Mouse (Mus musculus) neural tube, embryonic 11.5 days (tissue): ENCODE results near the gene Bpi. TPM values are rescaled to one million over a fixed set of nuclear protein-coding genes. Genes with fewer than 3 reads are reported as not detected.

Experiments
- ATAC-seq: fragments of 200-750 bp; cut with Nextera tagmentation; 2 replicates; pipeline ENCODE4 v1.8.0; 2017; ENCODE audit warnings: moderate number of reproducible peaks, mild to moderate bottlenecking, moderate TSS enrichment, moderate library complexity; ENCODE audit not compliant: insufficient read depth, low FRiP score, low TSS enrichment
- DNase-seq: peaks from one replicate; pipeline ENCODE4 v3.0.0-alpha.2; 2015; ENCODE audit warnings: low spot score
- H3K27ac ChIP-seq: fragments of 300-500 bp; sonication (generic); 2 replicates; pipeline ENCODE4 v1.5.1; 2014; ENCODE audit warnings: low read depth, mild to moderate bottlenecking, low read length
- H3K27me3 ChIP-seq: fragments of 300-500 bp; sonication (generic); 2 replicates; pipeline ENCODE4 v1.6.1; 2014; ENCODE audit warnings: mild to moderate bottlenecking, low read length, mixed read lengths; ENCODE audit not compliant: control insufficient read depth, insufficient read depth
- H3K36me3 ChIP-seq: fragments of 300-500 bp; sonication (generic); 2 replicates; pipeline ENCODE4 v1.6.1; 2014; ENCODE audit warnings: mild to moderate bottlenecking, low read length, moderate library complexity, mixed read lengths; ENCODE audit not compliant: control insufficient read depth, insufficient read depth
- H3K4me1 ChIP-seq: fragments of 300-500 bp; sonication (generic); 2 replicates; pipeline ENCODE4 v1.6.1; 2014; ENCODE audit warnings: low read length, mixed read lengths; ENCODE audit not compliant: control insufficient read depth, insufficient read depth
- H3K4me2 ChIP-seq: fragments of 300-500 bp; sonication (generic); 2 replicates; pipeline ENCODE4 v1.6.1; 2014; ENCODE audit warnings: low read depth, mild to moderate bottlenecking, moderate library complexity
- H3K4me3 ChIP-seq: fragments of 300-500 bp; sonication (generic); 2 replicates; pipeline ENCODE4 v1.5.1; 2014; ENCODE audit warnings: low read depth, low read length
- H3K9ac ChIP-seq: fragments of 300-500 bp; sonication (generic); 2 replicates; pipeline ENCODE4 v1.6.1; 2014; ENCODE audit warnings: mild to moderate bottlenecking, low read length
- H3K9me3 ChIP-seq: fragments of 300-500 bp; sonication (generic); 2 replicates; pipeline ENCODE4 v1.6.1; 2016; ENCODE audit warnings: low read length; ENCODE audit not compliant: control insufficient read depth
- WGBS: fragments of 180-500 bp; shearing (Covaris S2); extraction: QIAGEN DNeasy Blood & Tissue Kit; methylation state at CpG from one replicate; pipeline ENCODE4 v1.1.7; 2014; 5-methylcytosine and 5-hydroxymethylcytosine counted together
- polyA plus RNA-seq: library from polyadenylated mRNA; unstranded; fragments of >200 nt; fragmentation: Nextera tagmentation; extraction: Ambion mirVana; gene quantifications from 2 replicates; pipeline ENCODE4 v1.2.1, GENCODE M21; 2014

The Bpi gene
- polyA plus RNA-seq, 1 experiment from 2014 or later = not detected

DNA sequence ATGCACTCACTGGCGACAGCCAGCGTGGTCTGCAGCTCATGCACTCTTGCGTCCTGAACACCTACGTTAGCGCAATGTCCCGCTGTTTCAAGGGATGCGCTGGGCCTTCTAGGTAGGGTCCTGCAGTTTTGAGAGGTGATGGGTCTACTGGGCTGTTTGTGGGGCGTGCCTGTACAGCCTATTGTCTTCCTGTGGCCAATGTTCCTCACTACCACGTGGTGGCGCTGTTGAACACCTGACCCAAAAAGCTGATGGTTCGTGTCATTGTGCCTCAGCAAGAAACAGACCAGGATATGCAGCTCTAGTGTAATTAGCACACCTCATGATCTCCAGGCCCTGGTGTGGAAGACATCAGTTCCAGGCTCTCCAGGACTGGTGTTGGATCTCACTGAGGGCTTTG lies 26.7 kb downstream of the Bpi start:
- DNase-seq (peak; percentile 71), ATAC-seq (no peak)
- Histone ChIP-seq H3K36me3 (no peaks in the 10 kb centered on the region), H3K4me1 (no peaks in the 10 kb centered on the region; the same call in 1 of the 2 replicates), H3K9ac (no peak overlapping the region), H3K27ac (no peak overlapping the region), H3K27me3 (no peaks in the 10 kb centered on the region), H3K4me3 (no peak overlapping the region), H3K9me3 (no peaks in the 10 kb centered on the region), H3K4me2 (no peak overlapping the region)
- 13% methylated on average over 11 of the region's 11 CpGs for WGBS

DNA sequence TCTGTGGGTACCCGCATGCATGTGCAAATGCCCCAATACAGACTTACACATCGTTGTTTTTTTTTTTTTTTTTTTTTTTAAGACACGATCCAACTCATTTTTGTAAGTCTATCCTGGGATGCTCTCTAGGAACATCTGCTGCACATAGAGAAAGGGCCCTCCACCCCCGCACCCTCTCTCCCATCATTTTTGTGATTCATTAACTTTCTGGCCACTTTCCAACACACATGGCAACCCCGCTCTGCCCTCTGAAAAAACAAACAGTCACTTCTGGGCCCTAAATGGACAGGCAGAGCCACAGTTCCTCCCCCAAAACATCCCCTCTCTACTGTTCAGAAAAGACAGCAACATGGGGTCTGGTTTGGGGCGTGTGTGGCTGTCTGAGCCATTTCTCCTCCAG lies 27.8 kb downstream of the Bpi start:
- H3K36me3 ChIP-seq = no peaks in the 10 kb centered on the region
- DNase-seq (no peak), ATAC-seq (no peak)
- no peaks in the 10 kb centered on the region for H3K9me3 ChIP-seq
- H3K27ac ChIP-seq = no peak overlapping the region
- WGBS = 67% methylated on average over 6 of the region's 6 CpGs
- H3K9ac ChIP-seq = no peak overlapping the region
- H3K27me3 ChIP-seq = no peaks in the 10 kb centered on the region
- H3K4me3 ChIP-seq = no peak overlapping the region
- H3K4me1 ChIP-seq = no peaks in the 10 kb centered on the region; the same call in 1 of the 2 replicates
- no peak overlapping the region for H3K4me2 ChIP-seq

DNA sequence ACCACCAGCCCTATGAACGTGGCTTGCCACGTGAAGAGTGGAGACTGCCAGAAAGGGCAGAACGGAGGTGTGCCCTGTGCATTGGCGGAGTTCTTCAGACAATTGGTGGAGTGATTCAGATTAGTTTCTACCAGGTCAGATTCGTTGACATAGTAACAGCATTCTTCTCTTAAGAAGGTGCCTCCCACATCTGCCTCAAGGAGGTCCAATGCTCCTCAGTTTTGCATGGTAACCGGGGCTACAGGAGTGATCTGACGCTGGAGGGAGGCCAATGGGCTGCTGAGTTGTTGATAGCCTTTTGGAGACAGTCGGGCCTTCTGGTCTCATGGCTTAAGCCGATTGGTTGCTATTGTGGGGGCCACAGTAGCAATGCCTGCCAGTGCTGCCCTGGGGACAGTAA lies 37.8 kb downstream of the Bpi start:
- H3K36me3 ChIP-seq = no peaks in the 10 kb centered on the region
- 80% methylated on average over 9 of the region's 9 CpGs for whole genome bisulfite sequencing
- H3K4me1 ChIP-seq = no peaks in the 10 kb centered on the region
- H3K9ac ChIP-seq = no peak overlapping the region
- H3K9me3 ChIP-seq = no peaks in the 10 kb centered on the region
- DNase-seq (no peak), ATAC-seq (no peak)
- no peaks in the 10 kb centered on the region for H3K27me3 ChIP-seq
- H3K4me2 ChIP-seq = no peak overlapping the region
- H3K4me3 ChIP-seq = no peak overlapping the region
- no peak overlapping the region for H3K27ac ChIP-seq

- H3K9me3 ChIP-seq = no peaks in the 10 kb centered on the region
- no peak for DNase-seq
- no peak overlapping the region for H3K9ac ChIP-seq
- H3K4me2 ChIP-seq = no peak overlapping the region
- ATAC-seq = no peak
- 86% methylated on average over 3 of the region's 3 CpGs for WGBS
- no peaks in the 10 kb centered on the region for H3K36me3 ChIP-seq
- no peaks in the 10 kb centered on the region for H3K4me1 ChIP-seq
- H3K27ac ChIP-seq = no peak overlapping the region
- H3K4me3 ChIP-seq = no peak overlapping the region
- no peaks in the 10 kb centered on the region for H3K27me3 ChIP-seq
Observed at GRCm38 (mm10) chr2:158299203-158299602, 41.3 kb downstream of the Bpi start.

GRCm38 (mm10) chr2:158299731-158300130 lies 41.8 kb downstream of the Bpi start:
- DNase-seq = no peak
- 81% methylated on average over 4 of the region's 4 CpGs for WGBS
- Histone ChIP-seq H3K4me2 (no peak overlapping the region), H3K4me1 (no peaks in the 10 kb centered on the region), H3K27ac (no peak overlapping the region), H3K4me3 (no peak overlapping the region), H3K36me3 (no peaks in the 10 kb centered on the region), H3K9me3 (no peaks in the 10 kb centered on the region), H3K27me3 (no peaks in the 10 kb centered on the region), H3K9ac (no peak overlapping the region)
- no peak for ATAC-seq

DNA sequence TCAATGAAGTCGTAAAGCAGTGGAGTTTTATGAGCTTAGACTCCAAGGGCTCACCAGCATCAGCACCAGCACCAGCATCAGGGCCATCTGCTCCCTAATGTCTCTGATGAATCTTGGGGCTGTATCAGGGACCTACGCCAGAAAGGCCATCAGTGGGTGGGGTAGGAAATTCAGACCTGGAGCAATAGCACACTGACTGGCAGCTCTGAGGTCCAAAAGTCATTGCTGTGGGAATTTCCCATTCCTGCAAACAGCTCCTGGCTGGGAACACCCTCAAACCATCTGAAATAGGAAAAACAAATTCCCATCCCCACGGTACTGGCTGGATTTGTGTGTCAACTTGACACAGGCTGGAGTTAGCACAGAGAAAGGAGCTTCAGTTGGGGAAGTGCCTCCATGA lies 44.9 kb downstream of the Bpi start:
- ATAC-seq (no peak), DNase-seq (no peak)
- no peak overlapping the region for H3K9ac ChIP-seq
- no peak overlapping the region for H3K4me2 ChIP-seq
- H3K9me3 ChIP-seq = no peaks in the 10 kb centered on the region
- no peak overlapping the region for H3K27ac ChIP-seq
- WGBS = 81% methylated on average over 3 of the region's 3 CpGs
- H3K27me3 ChIP-seq = no peaks in the 10 kb centered on the region
- H3K4me3 ChIP-seq = no peak overlapping the region
- H3K36me3 ChIP-seq = no peaks in the 10 kb centered on the region
- no peaks in the 10 kb centered on the region for H3K4me1 ChIP-seq

GRCm38 (mm10) chr2:158305948-158306695 lies 48.2 kb downstream of the Bpi start, which contains the start of gene Lbp:
Lbp (plus strand) TSS chr2:158306493.
- WGBS = 56% methylated on average over 13 of the region's 13 CpGs
- Histone ChIP-seq H3K9ac (0 out of 2 replicates have a peak within 1 kb of the TSS, but pooled peaks have one; percentile 6), H3K4me2 (no peak within 1 kb of the TSS), H3K9me3 (no peaks in the 10 kb centered on the region), H3K4me3 (no peak within 1 kb of the TSS), H3K4me1 (no peaks in the 10 kb centered on the region), H3K36me3 (no peaks in the 10 kb centered on the region), H3K27me3 (no peaks in the 10 kb centered on the region), H3K27ac (0 out of 2 replicates have a peak within 1 kb of the TSS, but pooled peaks have one; percentile 27)
- ATAC-seq (no peak), DNase-seq (peak; percentile 17)

DNA sequence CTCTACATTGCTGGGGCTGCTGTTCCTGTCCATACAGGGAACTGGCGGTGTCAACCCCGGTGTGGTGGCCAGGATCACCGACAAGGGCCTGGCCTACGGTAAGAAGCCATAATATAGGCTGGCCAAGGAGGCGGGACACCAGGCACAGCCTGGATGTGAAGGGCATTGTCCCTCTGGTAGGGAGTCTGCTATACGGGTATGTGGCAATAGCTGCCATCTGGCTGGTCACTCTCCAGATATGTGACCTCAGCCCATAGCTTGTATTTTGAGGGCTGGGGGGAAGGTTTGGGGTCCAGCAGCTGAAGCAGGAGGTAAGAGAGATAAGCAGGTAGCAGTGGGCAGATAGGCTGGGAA lies 48.8 kb downstream of the Bpi start:
- no peak overlapping the region for H3K4me2 ChIP-seq
- no peaks in the 10 kb centered on the region for H3K4me1 ChIP-seq
- ATAC-seq (no peak), DNase-seq (peak; percentile 23)
- 40% methylated on average over 6 of the region's 6 CpGs for WGBS
- no peak overlapping the region for H3K4me3 ChIP-seq
- H3K27ac ChIP-seq = 0 out of 2 replicates have a peak overlapping the region, but pooled peaks have one; percentile 27
- H3K9me3 ChIP-seq = no peaks in the 10 kb centered on the region
- H3K9ac ChIP-seq = 0 out of 2 replicates have a peak overlapping the region, but pooled peaks have one; percentile 6
- no peaks in the 10 kb centered on the region for H3K36me3 ChIP-seq
- no peaks in the 10 kb centered on the region for H3K27me3 ChIP-seq

GRCm38 (mm10) chr2:158308276-158308675 lies 50.4 kb downstream of the Bpi start:
- 56% methylated on average over 5 of the region's 5 CpGs for WGBS
- ATAC-seq (no peak), DNase-seq (no peak)
- Histone ChIP-seq H3K9ac (no peak overlapping the region), H3K27me3 (no peaks in the 10 kb centered on the region), H3K4me3 (no peak overlapping the region), H3K4me2 (no peak overlapping the region), H3K36me3 (no peaks in the 10 kb centered on the region), H3K4me1 (no peaks in the 10 kb centered on the region), H3K9me3 (no peaks in the 10 kb centered on the region), H3K27ac (no peak overlapping the region)
